Mouse (Mus musculus) spleen, adult 12 weeks (tissue): ENCODE data around the gene Cldn34c3.
"Not testable (repeated sequence)": the region's sequence is repeated elsewhere in the genome, so short reads cannot be mapped to it uniquely, and the experiment has no call there.

Experiments used
- DNase-seq: peaks from one replicate; pipeline ENCODE4 v3.0.0; 2022; ENCODE audit warnings: low spot score

Cldn34c3 gene

DNA sequence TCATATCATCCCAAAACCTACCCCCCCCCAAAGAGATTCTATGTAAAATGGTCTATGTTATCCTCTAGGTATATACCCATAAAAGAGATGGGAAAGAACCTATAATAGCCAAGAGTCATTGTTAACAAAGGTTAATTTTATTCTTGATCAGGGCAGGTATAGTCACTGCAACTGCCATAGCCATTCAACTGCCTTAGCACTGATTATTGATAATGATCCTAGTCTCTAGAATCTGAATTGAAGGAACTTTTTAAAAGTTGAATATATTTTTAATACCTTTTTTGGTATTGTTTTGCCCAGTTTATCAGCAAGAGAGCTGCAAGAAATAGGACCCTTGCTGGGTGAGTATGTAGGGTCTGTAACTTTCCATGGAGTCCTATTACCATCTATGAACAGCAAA lies at the start of gene Cldn34c3:
Gene Cldn34c3, plus strand, starts transcription at position 301 of the 400 bp plus-strand sequence.
- not testable (repeated sequence) for DNase-seq
